Mouse (Mus musculus) midbrain, postnatal 0 days (tissue): ENCODE measurements around the gene Cenpp. TPM values are rescaled to one million over a fixed set of nuclear protein-coding genes. Genes with fewer than 3 reads are reported as not detected.

Experiments
- ATAC-seq: fragments of 200-750 bp; cut with Nextera tagmentation; 2 replicates; pipeline ENCODE4 v1.8.0; 2017; ENCODE audit warnings: moderate number of reproducible peaks, mild to moderate bottlenecking, moderate TSS enrichment, moderate library complexity; ENCODE audit not compliant: low FRiP score
- DNase-seq: peaks from one replicate; pipeline ENCODE4 v3.0.0-alpha.2; 2015; ENCODE audit warnings: low spot score
- H3K27ac ChIP-seq: fragments of 300-500 bp; sonication (generic); 2 replicates; pipeline ENCODE4 v1.5.1; 2014; ENCODE audit warnings: low read depth, mild to moderate bottlenecking, low read length, mixed read lengths
- H3K27me3 ChIP-seq: fragments of 300-500 bp; sonication (generic); 2 replicates; pipeline ENCODE4 v1.6.1; 2014; ENCODE audit warnings: low read length, control low read depth, mixed read lengths; ENCODE audit not compliant: insufficient read depth
- H3K36me3 ChIP-seq: fragments of 300-500 bp; sonication (generic); 2 replicates; pipeline ENCODE4 v1.6.1; 2014; ENCODE audit warnings: low read length, control low read depth, mixed read lengths; ENCODE audit not compliant: insufficient read depth
- H3K4me1 ChIP-seq: fragments of 300-500 bp; sonication (generic); 2 replicates; pipeline ENCODE4 v1.6.1; 2014; ENCODE audit warnings: mild to moderate bottlenecking, control low read depth, antibody characterized with exemption, low read length, mixed read lengths; ENCODE audit not compliant: insufficient read depth
- H3K4me2 ChIP-seq: fragments of 300-500 bp; sonication (generic); 2 replicates; pipeline ENCODE4 v1.6.1; 2014; ENCODE audit warnings: low read depth, mild to moderate bottlenecking, low read length, mixed read lengths; ENCODE audit not compliant: poor library complexity, severe bottlenecking
- H3K4me3 ChIP-seq: fragments of 300-500 bp; sonication (generic); 2 replicates; pipeline ENCODE4 v1.5.1; 2014; ENCODE audit warnings: low read depth, mild to moderate bottlenecking, low read length, moderate library complexity
- H3K9ac ChIP-seq: fragments of 300-500 bp; sonication (generic); replicated peaks from 2 replicates; pipeline ENCODE4 v1.6.1; 2014; ENCODE audit warnings: mild to moderate bottlenecking, low read length, moderate library complexity, mixed read lengths; ENCODE audit not compliant: poor library complexity, severe bottlenecking
- H3K9me3 ChIP-seq: fragments of 300-500 bp; sonication (generic); 2 replicates; pipeline ENCODE4 v1.6.1; 2016; ENCODE audit warnings: low read length, control low read depth
- CTCF ChIP-seq: IDR thresholded peaks from 2 replicates; pipeline ENCODE4 v1.5.1; 2016; ENCODE audit warnings: antibody characterized with exemption, mild to moderate bottlenecking
- WGBS: fragments of 180-500 bp; shearing (Covaris S2); extraction: QIAGEN DNeasy Blood & Tissue Kit; methylation state at CpG from one replicate; pipeline ENCODE4 v1.1.7; 2014; 5-methylcytosine and 5-hydroxymethylcytosine counted together
- polyA plus RNA-seq: library from polyadenylated mRNA; unstranded; fragments of >200 nt; fragmentation: Nextera tagmentation; extraction: Ambion mirVana; gene quantifications from 2 replicates; pipeline ENCODE4 v1.2.1, GENCODE M21; 2015
- total RNA-seq: library from RNA; depleted of rRNA; stranded (reverse); fragments of >200 nt; gene quantifications from 2 replicates; pipeline ENCODE4 v1.2.3, GENCODE M21; 2014

Gene Cenpp
- total and polyA plus RNA-seq, 2 experiments from 2014 or later = 1.3 to 6.9 TPM

- no peak for TF ChIP-seq CTCF
- no peak overlapping the region for H3K9ac ChIP-seq
- no peaks in the 10 kb centered on the region for H3K9me3 ChIP-seq
- H3K4me2 ChIP-seq = no peak overlapping the region
- H3K4me3 ChIP-seq = no peak overlapping the region
- no peak overlapping the region for H3K27ac ChIP-seq
- H3K36me3 ChIP-seq = peaks cover 19% of the 10 kb centered on the region; the same call in 1 of the 2 replicates
- DNase-seq = no peak
- no peak for ATAC-seq
- no peaks in the 10 kb centered on the region for H3K27me3 ChIP-seq
- H3K4me1 ChIP-seq = 0 out of 2 replicates have a peak, but pooled peaks cover under 1% of the 10 kb centered on the region
- WGBS = 94% methylated on average over 2 of the region's 2 CpGs
Observed at GRCm38 (mm10) chr13:49677793-49678192, 25.2 kb upstream of the Cenpp start.

- DNase-seq (no peak), ATAC-seq (peak; percentile 89)
- Histone ChIP-seq H3K27ac (0 out of 2 replicates have a peak overlapping the region, but pooled peaks have one; percentile 32), H3K9ac (peak overlapping the region; percentile 65), H3K4me2 (peak overlapping the region; percentile 75), H3K4me3 (peak overlapping the region; percentile 78), H3K27me3 (no peaks in the 10 kb centered on the region), H3K36me3 (no peaks in the 10 kb centered on the region), H3K4me1 (0 out of 2 replicates have a peak, but pooled peaks cover 4% of the 10 kb centered on the region), H3K9me3 (no peaks in the 10 kb centered on the region)
- WGBS = 1% methylated on average over 16 of the region's 16 CpGs
- no peak for TF ChIP-seq CTCF
Observed at GRCm38 (mm10) chr13:49653180-49653541, 576 bp upstream of the Cenpp start.

GRCm38 (mm10) chr13:49651781-49652351, 719 bp downstream of the Cenpp start:
- WGBS = 2% methylated on average over 4 of the region's 4 CpGs
- Histone ChIP-seq H3K9ac (0 out of 2 replicates have a peak overlapping the region, but pooled peaks have one; percentile 33), H3K9me3 (no peaks in the 10 kb centered on the region), H3K27ac (no peak overlapping the region), H3K4me2 (peak overlapping the region; percentile 90), H3K4me3 (peak overlapping the region; percentile 78), H3K36me3 (no peaks in the 10 kb centered on the region), H3K27me3 (no peaks in the 10 kb centered on the region), H3K4me1 (0 out of 2 replicates have a peak, but pooled peaks cover 4% of the 10 kb centered on the region)
- DNase-seq = no peak
- no peak for ATAC-seq
- TF ChIP-seq CTCF = no peak

GRCm38 (mm10) chr13:49651136-49651535, 1.4 kb downstream of the Cenpp start:
- Histone ChIP-seq H3K27me3 (no peaks in the 10 kb centered on the region), H3K4me3 (no peak overlapping the region), H3K27ac (no peak overlapping the region), H3K9me3 (no peaks in the 10 kb centered on the region), H3K4me1 (0 out of 2 replicates have a peak, but pooled peaks cover 4% of the 10 kb centered on the region), H3K4me2 (no peak overlapping the region), H3K36me3 (no peaks in the 10 kb centered on the region), H3K9ac (no peak overlapping the region)
- 27% methylated on average over 2 of the region's 2 CpGs for WGBS
- no peak for DNase-seq
- ATAC-seq = no peak
- peak; percentile 41 for TF ChIP-seq CTCF

- no peak for TF ChIP-seq CTCF
- Histone ChIP-seq H3K9ac (no peak overlapping the region), H3K4me3 (no peak overlapping the region), H3K36me3 (no peaks in the 10 kb centered on the region), H3K4me2 (no peak overlapping the region), H3K4me1 (no peaks in the 10 kb centered on the region), H3K9me3 (no peaks in the 10 kb centered on the region), H3K27me3 (no peaks in the 10 kb centered on the region), H3K27ac (no peak overlapping the region)
- ATAC-seq (no peak), DNase-seq (no peak)
- WGBS = 89% methylated on average over 1 of the region's 1 CpGs
Observed at GRCm38 (mm10) chr13:49646019-49646418, 6.6 kb downstream of the Cenpp start.

- DNase-seq = peak; percentile 56
- H3K9me3 ChIP-seq = no peaks in the 10 kb centered on the region
- H3K4me2 ChIP-seq = no peak overlapping the region
- no peak overlapping the region for H3K9ac ChIP-seq
- H3K27ac ChIP-seq = no peak overlapping the region
- no peaks in the 10 kb centered on the region for H3K36me3 ChIP-seq
- H3K4me3 ChIP-seq = no peak overlapping the region
- TF ChIP-seq CTCF = peak; percentile 77
- no peak; the same call in 1 of the 2 replicates for ATAC-seq
- no peaks in the 10 kb centered on the region for H3K4me1 ChIP-seq
- H3K27me3 ChIP-seq = no peaks in the 10 kb centered on the region
- 89% methylated on average over 2 of the region's 2 CpGs for WGBS
Observed at GRCm38 (mm10) chr13:49644731-49645529, 7.7 kb downstream of the Cenpp start.
